Mouse (Mus musculus): ENCODE data around the gene Riok1. TPM values are rescaled to one million over a fixed set of nuclear protein-coding genes. Genes with fewer than 3 reads are reported as not detected.

Gene Riok1
- total RNA-seq, 1 experiment from 2014 or later: 196 TPM

DNA sequence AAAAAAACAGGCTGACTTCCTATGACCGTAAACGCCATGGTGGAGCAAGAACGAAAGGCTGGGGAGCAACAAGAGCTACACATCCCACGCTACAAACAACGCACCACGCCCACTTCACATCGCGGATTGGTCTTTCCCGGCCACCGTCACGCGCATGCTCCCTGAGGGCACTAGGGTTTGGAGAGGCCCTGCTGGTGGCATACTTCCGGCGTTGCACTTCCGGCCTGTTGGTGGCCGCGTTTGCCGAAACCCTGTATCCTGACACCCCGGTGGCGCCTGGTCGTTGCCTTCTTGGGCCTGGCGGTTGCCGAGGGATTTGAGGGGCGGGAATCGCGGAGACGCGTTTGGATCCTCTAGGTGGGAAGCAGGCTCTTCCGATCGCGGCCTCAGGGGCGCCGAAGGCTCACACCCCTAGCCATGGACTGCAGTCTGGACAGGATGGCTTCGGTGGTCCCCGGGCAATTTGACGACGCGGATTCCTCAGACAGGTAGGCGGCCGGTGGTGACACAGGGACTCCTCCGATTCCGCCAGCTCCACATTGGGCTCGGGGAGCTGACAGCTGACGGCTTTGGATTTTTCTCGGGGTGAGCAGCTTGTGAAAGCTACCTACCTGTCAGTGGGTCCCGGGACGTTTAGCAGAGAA, 371 bp downstream of the Riok1 start, which contains the start of gene Cage1:
TSS of gene Cage1 (minus strand) at position 26 of the 644 bp plus-strand sequence.
- ATAC-seq (replicated peaks in 1 of 2; ENCODE audit: insufficient read depth in 1 of 2, low FRiP score in 2 of 2, low TSS enrichment in 1 of 2, low read depth in 1 of 2, poor library complexity in 2 of 2, severe bottlenecking in 2 of 2): peak; percentile 91 to 96

- peak; percentile 28 to 57 for ATAC-seq (replicated peaks in 1 of 2; ENCODE audit: insufficient read depth in 1 of 2, low FRiP score in 2 of 2, low TSS enrichment in 1 of 2, low read depth in 1 of 2, poor library complexity in 2 of 2, severe bottlenecking in 2 of 2)
Observed at GRCm38 (mm10) chr13:38037811-38038210, 1.0 kb downstream of the Riok1 start.

DNA sequence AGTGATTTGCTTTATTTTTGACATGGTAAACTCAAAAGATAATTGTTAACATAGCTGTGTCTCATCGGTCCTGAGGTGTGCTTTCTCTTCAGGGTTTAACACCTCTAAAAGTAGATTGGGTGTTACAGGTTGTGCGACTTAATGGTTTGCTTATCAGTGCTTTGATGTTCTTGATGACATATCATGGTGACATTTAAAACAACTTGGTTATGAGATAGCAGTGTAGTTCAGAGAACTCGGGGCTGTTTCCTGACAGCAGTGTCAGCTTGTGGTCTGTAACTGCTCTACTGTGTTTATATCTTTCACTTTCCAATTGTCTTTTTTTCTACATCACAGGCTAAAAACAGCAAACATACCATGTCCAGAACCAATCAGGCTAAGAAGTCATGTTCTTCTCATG, 13.1 kb downstream of the Riok1 start:
- no peak for ATAC-seq (replicated peaks in 1 of 2; ENCODE audit: insufficient read depth in 1 of 2, low FRiP score in 2 of 2, low TSS enrichment in 1 of 2, low read depth in 1 of 2, poor library complexity in 2 of 2, severe bottlenecking in 2 of 2)

DNA sequence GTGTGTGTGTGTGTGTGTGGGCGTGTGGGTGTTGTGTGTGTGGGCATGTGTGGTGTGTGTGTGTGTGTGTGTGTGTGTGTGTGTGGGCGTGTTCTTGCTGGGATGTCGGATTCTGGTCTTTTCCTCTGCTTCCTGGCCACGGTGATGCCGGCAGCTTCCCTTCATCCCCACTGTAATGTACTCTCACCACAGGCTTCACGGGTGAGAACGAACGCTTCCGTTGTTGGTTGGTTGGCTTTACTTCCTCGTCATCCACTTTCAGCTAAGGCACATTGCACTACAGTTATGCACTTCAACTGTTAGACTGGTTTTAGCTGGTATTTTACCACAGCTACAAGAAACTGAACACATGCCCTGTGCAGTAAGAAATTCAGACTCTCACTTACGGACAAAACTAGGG, 25.9 kb downstream of the Riok1 start:
- ATAC-seq (replicated peaks in 1 of 2; ENCODE audit: insufficient read depth in 1 of 2, low FRiP score in 2 of 2, low TSS enrichment in 1 of 2, low read depth in 1 of 2, poor library complexity in 2 of 2, severe bottlenecking in 2 of 2): peak; percentile 64 to 68

- ATAC-seq (replicated peaks in 1 of 2; ENCODE audit: insufficient read depth in 1 of 2, low FRiP score in 2 of 2, low TSS enrichment in 1 of 2, low read depth in 1 of 2, poor library complexity in 2 of 2, severe bottlenecking in 2 of 2): peak; percentile 49 to 60; a peak in 3 of 4 replicates
Observed at GRCm38 (mm10) chr13:38064854-38065663, 28.3 kb downstream of the Riok1 start.

- ATAC-seq (replicated peaks in 1 of 2; ENCODE audit: insufficient read depth in 1 of 2, low FRiP score in 2 of 2, low TSS enrichment in 1 of 2, low read depth in 1 of 2, poor library complexity in 2 of 2, severe bottlenecking in 2 of 2): no peak
Observed at GRCm38 (mm10) chr13:38070945-38071344, 34.1 kb downstream of the Riok1 start.

DNA sequence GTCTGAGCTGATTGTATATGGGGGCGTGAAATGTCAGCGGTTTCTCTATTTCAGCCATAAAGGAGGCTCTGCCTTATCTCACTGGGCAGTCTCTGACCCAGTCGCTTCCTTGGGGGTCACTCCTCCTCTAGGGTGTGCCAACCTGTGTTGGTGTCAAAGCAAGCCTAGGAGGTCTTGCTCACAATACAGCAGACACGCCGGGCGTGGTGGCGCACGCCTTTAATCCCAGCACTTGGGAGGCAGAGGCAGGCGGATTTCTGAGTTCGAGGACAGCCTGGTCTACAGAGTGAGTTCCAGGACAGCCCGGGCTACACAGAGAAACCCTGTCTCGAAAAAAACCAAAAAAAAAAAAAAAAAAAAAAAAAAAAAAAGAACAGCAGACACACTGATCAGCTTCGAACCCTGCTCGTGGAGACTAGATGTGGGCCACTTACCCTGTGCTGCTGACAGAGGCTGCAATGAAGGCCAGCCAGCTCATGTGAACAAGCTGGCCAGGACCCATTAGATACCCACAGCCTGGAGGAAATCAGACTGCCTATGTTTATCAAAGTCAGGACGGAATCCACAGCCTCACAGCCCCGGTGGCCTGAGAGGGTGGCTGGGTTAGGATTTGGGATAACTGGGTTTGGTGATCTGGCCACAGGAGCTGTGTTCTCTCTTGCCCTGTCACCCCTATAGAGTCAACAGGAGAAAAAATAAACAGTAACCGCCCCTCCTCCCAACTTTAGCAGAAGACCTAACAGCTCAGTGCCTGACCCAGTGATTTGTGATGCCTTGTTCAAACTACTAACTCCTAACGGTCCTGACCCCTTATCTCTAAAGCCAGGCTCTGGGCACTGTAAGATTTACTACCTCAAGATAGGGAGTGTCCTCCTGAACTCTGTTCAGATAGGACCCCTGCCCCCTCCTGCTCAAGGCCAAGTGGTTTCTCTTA, 36.8 kb downstream of the Riok1 start:
- ATAC-seq (replicated peaks in 1 of 2; ENCODE audit: insufficient read depth in 1 of 2, low FRiP score in 2 of 2, low TSS enrichment in 1 of 2, low read depth in 1 of 2, poor library complexity in 2 of 2, severe bottlenecking in 2 of 2): peak in 1 of 2 experiments; percentile 29; a peak in 2 of 4 replicates

DNA sequence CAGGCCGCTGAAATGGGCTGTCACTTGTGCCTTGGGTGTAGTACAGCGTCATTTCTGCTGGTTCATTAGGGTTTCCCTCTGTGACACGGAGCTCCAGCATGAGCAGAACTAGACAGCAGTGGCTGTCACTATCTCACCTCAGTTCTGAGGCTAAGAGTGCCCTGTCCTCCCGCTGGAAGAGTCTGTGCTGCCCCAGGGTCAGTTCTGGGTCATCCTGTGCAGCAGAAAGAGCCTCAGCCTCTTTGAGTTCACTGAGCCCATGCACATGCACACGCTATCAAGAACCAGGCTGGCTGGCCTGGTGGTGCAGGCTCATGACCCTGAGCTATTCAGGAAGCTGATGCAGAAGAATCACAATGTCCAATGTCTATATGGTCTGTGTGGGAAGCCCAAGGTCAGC, 37.6 kb downstream of the Riok1 start:
- ATAC-seq (replicated peaks in 1 of 2; ENCODE audit: insufficient read depth in 1 of 2, low FRiP score in 2 of 2, low TSS enrichment in 1 of 2, low read depth in 1 of 2, poor library complexity in 2 of 2, severe bottlenecking in 2 of 2): no peak

DNA sequence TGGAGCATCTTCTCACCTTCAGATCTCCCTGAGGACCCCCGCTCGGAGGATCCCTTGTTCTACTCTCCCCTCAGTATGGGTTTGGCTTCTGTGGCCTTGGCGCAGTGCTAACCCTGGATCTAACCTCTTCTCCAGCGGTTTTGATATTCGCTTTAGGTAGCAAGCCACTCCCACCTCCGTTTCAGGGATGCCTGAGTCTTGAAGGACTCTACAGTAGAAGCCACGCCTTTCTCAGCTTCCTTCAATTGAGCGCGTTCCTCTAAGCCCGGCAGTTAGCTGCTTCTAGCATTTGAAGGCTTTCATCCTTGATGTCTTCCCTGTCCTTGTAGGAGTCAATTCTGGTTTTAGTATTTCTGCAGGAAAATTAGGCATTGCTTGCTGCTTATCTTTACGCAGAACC, 40.3 kb downstream of the Riok1 start:
- ATAC-seq (replicated peaks in 1 of 2; ENCODE audit: insufficient read depth in 1 of 2, low FRiP score in 2 of 2, low TSS enrichment in 1 of 2, low read depth in 1 of 2, poor library complexity in 2 of 2, severe bottlenecking in 2 of 2): peak; percentile 59 to 74; a peak in 3 of 4 replicates

GRCm38 (mm10) chr13:38078836-38079235, 42.0 kb downstream of the Riok1 start:
- ATAC-seq (replicated peaks in 1 of 2; ENCODE audit: insufficient read depth in 1 of 2, low FRiP score in 2 of 2, low TSS enrichment in 1 of 2, low read depth in 1 of 2, poor library complexity in 2 of 2, severe bottlenecking in 2 of 2): 0 out of 4 replicates have a peak, but pooled peaks of 1 of the 2 experiments have one; percentile 34

- ATAC-seq (replicated peaks in 1 of 2; ENCODE audit: insufficient read depth in 1 of 2, low FRiP score in 2 of 2, low TSS enrichment in 1 of 2, low read depth in 1 of 2, poor library complexity in 2 of 2, severe bottlenecking in 2 of 2): no peak
Observed at GRCm38 (mm10) chr13:38079366-38079765, 42.6 kb downstream of the Riok1 start.

DNA sequence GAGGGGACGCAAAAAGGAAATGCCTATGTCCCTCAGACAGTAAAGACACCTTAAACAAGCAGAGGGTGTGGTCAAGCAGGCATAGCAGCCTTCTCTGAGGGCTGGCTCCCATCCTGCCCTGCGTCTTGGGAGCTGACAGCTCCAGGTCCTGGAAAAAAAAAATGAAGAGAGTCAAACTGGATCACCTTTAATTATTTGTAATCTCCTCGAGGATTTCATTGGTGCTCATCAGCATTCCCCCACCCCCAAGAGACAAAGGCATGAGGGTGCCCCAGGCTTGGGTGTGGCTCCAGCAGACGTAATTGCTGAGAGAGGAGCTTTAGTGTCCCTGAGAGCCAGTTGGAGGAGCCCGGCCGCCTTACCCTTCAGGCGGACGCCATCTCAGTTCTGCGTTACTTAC, 43.2 kb downstream of the Riok1 start:
- ATAC-seq (replicated peaks in 1 of 2; ENCODE audit: insufficient read depth in 1 of 2, low FRiP score in 2 of 2, low TSS enrichment in 1 of 2, low read depth in 1 of 2, poor library complexity in 2 of 2, severe bottlenecking in 2 of 2): no peak

- no peak for ATAC-seq (replicated peaks in 1 of 2; ENCODE audit: insufficient read depth in 1 of 2, low FRiP score in 2 of 2, low TSS enrichment in 1 of 2, low read depth in 1 of 2, poor library complexity in 2 of 2, severe bottlenecking in 2 of 2)
Observed at GRCm38 (mm10) chr13:38080725-38081124, 43.9 kb downstream of the Riok1 start.

GRCm38 (mm10) chr13:38081161-38081560, 44.4 kb downstream of the Riok1 start:
- ATAC-seq (replicated peaks in 1 of 2; ENCODE audit: insufficient read depth in 1 of 2, low FRiP score in 2 of 2, low TSS enrichment in 1 of 2, low read depth in 1 of 2, poor library complexity in 2 of 2, severe bottlenecking in 2 of 2): no peak

DNA sequence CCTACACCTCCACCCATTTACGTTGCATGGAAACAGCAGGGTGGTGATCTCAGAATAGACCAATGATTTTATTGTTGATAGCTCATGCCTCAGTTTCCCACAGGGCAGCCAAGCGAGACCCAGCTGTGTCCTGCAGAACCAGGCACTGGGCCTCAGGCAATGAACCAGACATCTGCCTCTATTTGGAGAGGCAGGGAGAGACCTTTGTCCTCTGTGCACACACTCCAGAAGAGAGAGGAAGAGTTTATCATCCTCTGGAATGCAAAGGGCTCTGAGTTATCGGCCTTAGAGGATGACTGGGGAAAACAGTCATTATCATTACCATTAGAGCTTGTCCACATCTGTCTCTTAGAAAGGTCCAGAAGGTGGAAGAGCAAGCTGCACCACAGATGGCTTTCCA, 49.9 kb downstream of the Riok1 start:
- no peak for ATAC-seq (replicated peaks in 1 of 2; ENCODE audit: insufficient read depth in 1 of 2, low FRiP score in 2 of 2, low TSS enrichment in 1 of 2, low read depth in 1 of 2, poor library complexity in 2 of 2, severe bottlenecking in 2 of 2)

DNA sequence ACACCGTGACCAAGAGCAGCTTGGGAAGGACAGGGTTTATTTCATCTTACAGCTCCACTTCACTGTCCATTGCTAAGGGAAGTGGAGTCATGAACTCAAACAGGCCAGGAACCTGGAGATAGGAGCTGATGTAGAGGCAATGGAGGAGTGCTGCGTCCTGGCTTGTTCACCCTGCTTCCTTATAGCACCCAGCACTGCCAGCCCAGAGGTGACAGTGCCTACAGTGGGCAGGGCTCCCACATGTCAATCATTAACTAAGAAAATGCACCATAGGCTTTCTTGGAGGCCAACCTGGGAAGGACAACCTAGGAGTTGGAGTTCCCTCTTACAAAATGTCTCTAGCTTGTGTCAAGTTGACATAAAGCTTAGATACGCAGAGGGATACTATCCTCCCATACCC, 51.2 kb downstream of the Riok1 start:
- no peak for ATAC-seq (replicated peaks in 1 of 2; ENCODE audit: insufficient read depth in 1 of 2, low FRiP score in 2 of 2, low TSS enrichment in 1 of 2, low read depth in 1 of 2, poor library complexity in 2 of 2, severe bottlenecking in 2 of 2)

- ATAC-seq (replicated peaks in 1 of 2; ENCODE audit: insufficient read depth in 1 of 2, low FRiP score in 2 of 2, low TSS enrichment in 1 of 2, low read depth in 1 of 2, poor library complexity in 2 of 2, severe bottlenecking in 2 of 2): no peak
Observed at GRCm38 (mm10) chr13:38089449-38089848, 52.7 kb downstream of the Riok1 start.

DNA sequence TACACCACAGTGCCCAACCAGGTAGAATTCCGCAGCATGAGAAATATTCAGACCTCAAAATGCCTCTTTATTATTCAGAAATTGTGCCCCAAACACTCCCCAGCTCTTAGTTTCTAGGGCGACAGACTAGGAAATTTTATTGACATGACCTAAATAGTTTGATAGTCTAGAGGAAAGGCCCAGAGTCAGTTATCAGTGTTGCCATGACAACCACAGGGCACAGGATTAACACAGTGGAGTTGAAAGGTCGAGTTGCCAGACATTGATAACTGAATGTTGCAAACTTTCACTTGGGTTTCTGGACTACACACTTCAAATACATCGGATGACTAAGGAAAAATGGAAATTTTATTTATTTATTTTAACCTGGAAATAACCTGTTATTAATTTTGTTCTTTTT, 53.1 kb downstream of the Riok1 start:
- no peak for ATAC-seq (replicated peaks in 1 of 2; ENCODE audit: insufficient read depth in 1 of 2, low FRiP score in 2 of 2, low TSS enrichment in 1 of 2, low read depth in 1 of 2, poor library complexity in 2 of 2, severe bottlenecking in 2 of 2)

All from hematopoietic stem cell, adult 5-6 weeks (primary cell).